Mouse (Mus musculus) intestine, postnatal 0 days (tissue): ENCODE results near the gene Cep250. TPM values are rescaled to one million over a fixed set of nuclear protein-coding genes. Genes with fewer than 3 reads are reported as not detected.

Source experiments
- ATAC-seq: fragments of 200-750 bp; cut with Nextera tagmentation; 2 replicates; pipeline ENCODE4 v1.8.0; 2017; ENCODE audit warnings: mild to moderate bottlenecking, moderate TSS enrichment, moderate library complexity
- H3K27ac ChIP-seq: fragments of 300-500 bp; sonication (generic); 2 replicates; pipeline ENCODE4 v1.5.1; 2014; ENCODE audit warnings: mild to moderate bottlenecking, low read depth, low read length, moderate library complexity
- H3K27me3 ChIP-seq: fragments of 300-500 bp; sonication (generic); replicated peaks from 2 replicates; pipeline ENCODE4 v1.6.1; 2014; ENCODE audit warnings: low read length, mixed read lengths; ENCODE audit not compliant: control insufficient read depth, insufficient read depth
- H3K36me3 ChIP-seq: fragments of 300-500 bp; sonication (generic); 2 replicates; pipeline ENCODE4 v1.6.1; 2014; ENCODE audit warnings: mild to moderate bottlenecking, moderate library complexity; ENCODE audit not compliant: control insufficient read depth, insufficient read depth
- H3K4me1 ChIP-seq: fragments of 300-500 bp; sonication (generic); replicated peaks from 2 replicates; pipeline ENCODE4 v1.6.1; 2014; ENCODE audit warnings: antibody characterized with exemption, low read length, mixed read lengths; ENCODE audit not compliant: control insufficient read depth, insufficient read depth
- H3K4me2 ChIP-seq: fragments of 300-500 bp; sonication (generic); replicated peaks from 2 replicates; pipeline ENCODE4 v1.6.1; 2014; ENCODE audit warnings: low read depth, mild to moderate bottlenecking, moderate library complexity
- H3K4me3 ChIP-seq: fragments of 300-500 bp; sonication (generic); 2 replicates; pipeline ENCODE4 v1.5.1; 2014; ENCODE audit warnings: low read depth, low read length
- H3K9ac ChIP-seq: fragments of 300-500 bp; sonication (generic); 2 replicates; pipeline ENCODE4 v1.6.1; 2014; ENCODE audit warnings: mild to moderate bottlenecking, low read depth, low read length
- H3K9me3 ChIP-seq: fragments of 300-500 bp; sonication (generic); 2 replicates; pipeline ENCODE4 v1.6.1; 2016; ENCODE audit warnings: mixed run types; ENCODE audit not compliant: control insufficient read depth
- CTCF ChIP-seq: sonication (generic); IDR thresholded peaks from 2 replicates; pipeline ENCODE4 v1.5.1; 2016; ENCODE audit warnings: low read depth, mild to moderate bottlenecking, control low read depth, antibody characterized with exemption, moderate library complexity
- WGBS: fragments of 180-500 bp; shearing (Covaris S2); extraction: QIAGEN DNeasy Blood & Tissue Kit; methylation state at CpG from one replicate; pipeline ENCODE4 v1.1.7; 2014; 5-methylcytosine and 5-hydroxymethylcytosine counted together
- polyA plus RNA-seq: library from polyadenylated mRNA; unstranded; fragments of >200 nt; fragmentation: Nextera tagmentation; extraction: Ambion mirVana; gene quantifications from 2 replicates; pipeline ENCODE4 v1.2.1, GENCODE M21; 2015

Cep250 gene
- polyA plus RNA-seq, 1 experiment from 2014 or later, result 4.0 TPM

DNA sequence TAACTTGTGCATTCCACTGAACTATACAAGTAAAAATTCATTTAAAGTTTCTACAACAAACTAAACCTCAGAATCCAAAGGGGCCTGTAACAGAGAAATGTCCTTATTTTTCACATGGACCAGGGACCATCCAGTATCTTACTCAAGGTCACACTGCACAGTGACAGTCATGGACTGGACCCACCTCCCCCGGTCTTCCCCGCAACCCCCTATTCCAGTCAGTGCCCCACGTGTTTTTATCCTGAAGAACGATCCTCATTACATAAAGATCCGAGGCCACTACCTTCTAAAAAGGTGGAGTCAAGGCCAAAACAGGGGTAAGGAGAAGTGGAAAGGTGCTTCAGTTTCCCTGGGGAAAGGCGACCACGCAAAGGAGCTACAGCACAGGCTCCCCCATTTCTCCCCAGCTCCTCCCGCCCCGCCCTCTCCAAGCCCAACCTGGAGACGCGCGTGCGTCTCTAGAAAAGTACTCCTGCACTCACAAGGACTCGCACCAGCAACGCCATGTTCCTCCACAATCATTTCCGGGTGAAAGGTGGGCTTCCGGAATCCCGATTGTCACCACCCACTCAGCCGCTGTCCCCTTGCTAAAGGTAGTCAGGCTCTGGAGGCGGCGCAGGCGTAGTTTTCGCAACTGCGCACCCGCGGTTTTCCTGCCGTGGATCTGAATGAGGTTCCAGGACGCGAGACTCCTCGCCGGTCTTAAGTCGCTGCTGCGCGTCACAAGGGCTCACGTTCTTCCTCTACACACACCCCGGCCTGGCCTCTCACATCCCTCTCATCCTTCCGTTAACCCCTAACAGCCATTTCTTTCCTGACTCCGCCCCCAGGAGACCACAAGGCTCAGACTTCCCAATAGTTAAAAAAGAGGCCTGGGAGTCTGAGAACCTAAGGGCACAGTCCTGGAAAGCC, 26.5 kb upstream of the Cep250 start, which contains the start of gene Uqcc1:
Uqcc1 (minus strand) TSS at position 780 of the 912 bp plus-strand sequence.
- H3K4me1 ChIP-seq, result peaks cover 9% of the 10 kb centered on the region; the same call in 1 of the 2 replicates
- peak within 1 kb of the TSS; percentile 38 for H3K9ac ChIP-seq
- peak; percentile 88 for ATAC-seq
- no peaks in the 10 kb centered on the region for H3K36me3 ChIP-seq
- no peak for TF ChIP-seq CTCF
- peak within 1 kb of the TSS; percentile 48 for H3K4me3 ChIP-seq
- no peaks in the 10 kb centered on the region for H3K9me3 ChIP-seq
- peak within 1 kb of the TSS; percentile 66 for H3K4me2 ChIP-seq
- no peaks in the 10 kb centered on the region for H3K27me3 ChIP-seq
- peak within 1 kb of the TSS; percentile 67 for H3K27ac ChIP-seq
- under 1% methylated on average over 38 of the region's 38 CpGs for WGBS

DNA sequence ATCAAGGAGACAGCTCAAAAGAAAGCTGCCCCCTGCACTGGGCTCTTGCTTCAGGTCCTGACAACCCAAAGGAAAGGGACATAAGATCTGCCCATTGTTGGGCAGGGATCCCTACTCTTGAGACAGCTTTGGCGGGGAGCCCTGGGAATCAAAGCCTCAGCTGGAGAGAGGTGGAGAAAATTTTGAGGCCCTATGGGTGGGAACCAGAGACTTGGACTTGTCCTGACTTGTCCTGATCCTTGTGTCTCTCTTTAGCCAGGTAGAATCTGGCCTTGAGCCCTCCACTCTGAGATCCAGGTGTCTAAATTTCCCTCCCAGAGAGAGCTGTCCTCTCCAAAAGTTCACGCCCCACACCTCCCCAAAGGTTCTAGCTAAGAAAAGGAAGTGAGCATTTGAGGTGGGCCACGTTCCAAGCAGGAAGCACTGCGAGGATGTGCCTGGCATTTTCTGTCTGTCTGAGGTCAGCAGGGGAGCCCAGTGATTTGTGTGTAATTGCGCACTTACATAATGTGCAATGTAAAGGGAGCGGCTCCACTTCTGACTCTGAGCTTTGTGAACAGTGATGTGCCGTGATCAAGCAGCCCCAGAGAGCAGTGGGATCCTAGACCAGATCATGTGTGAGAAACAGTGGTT, 16.2 kb upstream of the Cep250 start:
- Histone ChIP-seq H3K27me3 (no peaks in the 10 kb centered on the region), H3K4me2 (no peak overlapping the region), H3K27ac (no peak overlapping the region), H3K9me3 (no peaks in the 10 kb centered on the region), H3K36me3 (no peaks in the 10 kb centered on the region), H3K9ac (no peak overlapping the region), H3K4me3 (no peak overlapping the region), H3K4me1 (no peaks in the 10 kb centered on the region)
- TF ChIP-seq CTCF, result no peak
- WGBS, result 67% methylated on average over 7 of the region's 7 CpGs
- ATAC-seq, result no peak

DNA sequence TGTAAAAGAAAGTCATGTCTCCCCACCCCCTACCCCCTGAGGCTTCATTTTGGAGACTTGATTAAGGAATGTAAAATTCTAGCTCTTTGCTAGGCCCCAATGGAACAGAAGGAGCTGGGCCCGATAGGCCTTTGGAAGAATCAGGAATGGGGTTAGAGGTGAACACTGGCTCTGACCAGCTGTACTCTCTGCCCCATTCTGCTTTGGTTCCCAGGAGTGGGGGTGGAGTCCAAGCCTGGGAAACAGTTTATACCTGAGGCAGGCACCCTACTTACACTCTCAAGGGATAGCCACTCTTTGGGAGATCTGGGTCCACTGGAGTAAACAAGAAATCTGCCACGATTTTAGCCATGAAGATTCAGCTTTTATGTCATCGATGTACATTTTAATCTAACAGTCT, 15.6 kb upstream of the Cep250 start, which contains the start of gene Gm15557:
Gm15557 (plus strand) TSS at position 48 of the 400 bp plus-strand sequence.
- no peak within 1 kb of the TSS for H3K4me3 ChIP-seq
- no peaks in the 10 kb centered on the region for H3K36me3 ChIP-seq
- H3K9me3 ChIP-seq, result no peaks in the 10 kb centered on the region
- H3K4me1 ChIP-seq, result no peaks in the 10 kb centered on the region
- no peak within 1 kb of the TSS for H3K9ac ChIP-seq
- H3K27ac ChIP-seq, result no peak within 1 kb of the TSS
- no peak within 1 kb of the TSS for H3K4me2 ChIP-seq
- TF ChIP-seq CTCF, result no peak
- ATAC-seq, result no peak
- 93% methylated on average over 3 of the region's 3 CpGs for WGBS
- no peaks in the 10 kb centered on the region for H3K27me3 ChIP-seq

DNA sequence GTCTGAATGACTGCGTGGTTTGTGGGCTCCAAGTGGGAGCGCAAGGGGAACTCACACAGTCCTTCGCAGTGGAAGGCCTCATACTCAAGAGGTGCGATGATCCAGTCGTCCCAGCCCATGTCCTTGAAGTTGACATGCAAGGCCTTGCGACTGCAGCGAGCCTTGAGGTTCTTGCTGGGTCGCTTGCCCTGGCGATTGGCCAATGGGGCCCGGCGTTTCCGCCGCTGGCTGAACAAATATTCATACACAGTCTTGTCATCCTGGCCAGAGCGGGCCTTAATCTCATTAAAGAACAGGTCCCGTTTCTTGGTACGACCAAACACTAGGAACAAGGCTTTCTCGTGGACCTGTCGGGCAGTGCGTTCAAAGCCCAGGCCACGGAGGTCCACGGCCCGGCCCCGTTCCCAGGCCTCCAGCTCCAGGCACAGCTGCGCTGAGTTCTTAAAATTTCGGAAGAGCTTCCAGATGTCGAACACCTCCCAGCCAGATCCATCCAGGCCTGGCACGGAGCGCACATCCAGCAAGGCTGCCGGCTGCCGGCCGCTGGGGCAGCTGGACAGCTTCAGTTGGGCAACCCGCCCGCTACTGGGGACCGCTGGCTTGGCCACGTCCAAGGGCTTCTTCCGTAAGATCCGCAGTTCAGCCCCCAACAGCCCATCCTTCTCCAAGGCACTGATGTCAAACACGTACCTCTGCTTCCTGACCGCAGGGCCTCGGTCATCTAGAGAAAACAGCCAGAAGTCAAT, 14.4 kb upstream of the Cep250 start:
- 0 out of 2 replicates have a peak, but pooled peaks have one; percentile 10 for ATAC-seq
- H3K4me1 ChIP-seq, result no peaks in the 10 kb centered on the region
- no peak overlapping the region for H3K27ac ChIP-seq
- H3K9ac ChIP-seq, result no peak overlapping the region
- no peak overlapping the region for H3K4me3 ChIP-seq
- H3K9me3 ChIP-seq, result no peaks in the 10 kb centered on the region
- WGBS, result 80% methylated on average over 40 of the region's 40 CpGs
- TF ChIP-seq CTCF, result no peak
- no peaks in the 10 kb centered on the region for H3K27me3 ChIP-seq
- H3K36me3 ChIP-seq, result no peaks in the 10 kb centered on the region
- no peak overlapping the region for H3K4me2 ChIP-seq

DNA sequence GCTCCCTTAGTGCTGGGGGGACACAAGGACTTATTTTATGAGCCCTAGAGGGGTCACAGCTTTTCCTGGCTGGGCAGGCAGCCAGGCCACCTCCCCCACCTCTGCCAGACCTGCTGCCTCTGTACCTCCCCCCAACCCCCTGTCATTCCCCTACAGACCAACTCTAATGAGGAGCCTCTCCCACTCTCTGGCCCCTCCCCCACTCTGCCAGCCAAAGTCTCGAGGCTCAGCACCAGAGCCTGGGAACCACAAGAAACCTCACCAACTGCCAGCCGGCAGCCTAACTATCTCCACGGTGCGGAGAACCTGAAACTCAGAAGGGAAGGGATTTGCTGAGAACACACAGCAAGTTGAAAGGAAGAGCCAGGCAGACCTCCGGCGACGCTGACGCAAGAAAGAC, 12.8 kb upstream of the Cep250 start:
- H3K9ac ChIP-seq, result no peak overlapping the region
- WGBS, result 11% methylated on average over 8 of the region's 8 CpGs
- no peaks in the 10 kb centered on the region for H3K4me1 ChIP-seq
- TF ChIP-seq CTCF, result no peak
- no peaks in the 10 kb centered on the region for H3K36me3 ChIP-seq
- H3K27ac ChIP-seq, result no peak overlapping the region
- no peak overlapping the region for H3K4me3 ChIP-seq
- peak overlapping the region; percentile 13; the same call in 1 of the 2 replicates for H3K4me2 ChIP-seq
- ATAC-seq, result no peak
- no peaks in the 10 kb centered on the region for H3K9me3 ChIP-seq
- no peaks in the 10 kb centered on the region for H3K27me3 ChIP-seq

DNA sequence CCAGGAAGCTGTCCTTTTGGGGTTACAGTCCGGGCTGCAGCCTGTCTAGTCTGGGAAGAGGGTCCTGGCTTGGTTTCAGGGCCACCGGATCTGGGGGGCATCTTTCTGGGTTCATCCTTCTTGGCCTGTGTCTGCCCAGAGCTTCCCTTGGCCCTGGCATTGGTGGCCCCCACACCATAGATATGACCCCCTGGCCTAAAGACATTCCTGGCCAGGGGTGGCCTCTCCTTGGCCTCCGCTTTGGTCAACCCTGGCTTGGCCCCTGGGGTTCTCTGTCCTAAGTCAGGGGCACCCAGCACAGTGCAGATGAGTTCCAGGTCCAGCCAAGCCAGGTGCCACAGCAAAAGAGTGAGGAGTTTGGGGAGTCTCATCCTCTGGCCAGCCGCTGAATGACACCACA, 11.6 kb upstream of the Cep250 start:
- Histone ChIP-seq H3K4me2 (peak overlapping the region; percentile 24; the same call in 1 of the 2 replicates), H3K4me3 (no peak overlapping the region), H3K27ac (no peak overlapping the region), H3K36me3 (no peaks in the 10 kb centered on the region), H3K4me1 (no peaks in the 10 kb centered on the region), H3K9me3 (no peaks in the 10 kb centered on the region), H3K9ac (no peak overlapping the region), H3K27me3 (no peaks in the 10 kb centered on the region)
- 94% methylated on average over 4 of the region's 4 CpGs for WGBS
- TF ChIP-seq CTCF, result no peak
- ATAC-seq, result no peak
